Mouse (Mus musculus) heart, postnatal 4 days (tissue): ENCODE measurements around the gene Tnfrsf9. TPM values are rescaled to one million over a fixed set of nuclear protein-coding genes. Genes with fewer than 3 reads are reported as not detected.

Source experiments
- total RNA-seq, 2 experiments: library from RNA; stranded (reverse); gene quantifications; 2 replicates each; pipeline ENCODE4 v1.2.3; 2021

Tnfrsf9 gene
- total RNA-seq, 2 experiments from 2014 or later: 0.25 TPM; not detected in 1

Other genes with a start within 250 kb of the Tnfrsf9 start
- gene Errfi1, start 60.6 kb upstream of the Tnfrsf9 start, total RNA-seq: 10 to 100 TPM; 18.6 to 20.4 TPM
- gene Park7, start 125 bp upstream of the Tnfrsf9 start, total RNA-seq: 100 to 1,000 TPM; 187 to 190 TPM
- not detected for gene Uts2, start 82.5 kb downstream of the Tnfrsf9 start, total RNA-seq
- 10 to 100 TPM; 12.0 to 12.9 TPM for gene Per3, start 130.1 kb downstream of the Tnfrsf9 start, total RNA-seq
- 10 to 100 TPM; 83.2 to 86.2 TPM for gene Vamp3, start 143.4 kb downstream of the Tnfrsf9 start, total RNA-seq
- not detected for gene Gm13090, start 175.0 kb downstream of the Tnfrsf9 start, total RNA-seq